Mouse (Mus musculus): ENCODE results near the gene Vma21-ps. TPM values are rescaled to one million over a fixed set of nuclear protein-coding genes. Genes with fewer than 3 reads are reported as not detected.

Vma21-ps gene
- not detected in 2 replicates for polyA plus RNA-seq (2012; rRNA removed)

DNA sequence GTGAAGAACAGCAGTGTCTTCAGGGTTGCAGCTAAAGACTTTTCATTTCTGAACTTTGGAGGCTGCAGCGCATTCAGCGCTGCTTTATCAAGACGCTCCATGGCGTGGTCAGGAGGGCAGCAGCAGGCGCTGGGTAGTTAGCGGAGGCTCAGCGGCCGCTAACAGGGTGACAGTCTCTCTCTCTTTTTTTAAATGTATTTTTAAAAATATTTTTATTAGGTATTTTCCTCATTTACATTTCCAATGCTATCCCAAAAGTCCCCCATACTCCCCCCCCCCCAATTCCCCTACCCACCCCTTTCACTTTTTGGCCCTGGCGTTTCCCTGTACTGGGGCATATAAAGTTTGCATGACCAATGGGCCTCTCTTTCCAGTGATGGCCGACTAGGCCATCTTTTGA is at the start of gene Vma21-ps:
TSS of gene Vma21-ps (minus strand) at position 101 of the 400 bp plus-strand sequence.

Other genes starting within 250 kb of the Vma21-ps start
- gene Smc2, start 58.0 kb downstream of the Vma21-ps start, polyA plus RNA-seq (2012; rRNA removed) = 0.26 and 0.54 TPM in 2 replicates
- gene Toporsl, start 99.0 kb upstream of the Vma21-ps start, polyA plus RNA-seq (2012; rRNA removed) = not detected in 2 replicates